Mouse (Mus musculus) liver, postnatal 0 days (tissue): ENCODE measurements around the gene H2afv.

Source experiments
- CTCF ChIP-seq: sonication (generic); IDR thresholded peaks from 2 replicates; pipeline ENCODE4 v1.5.1; 2016; ENCODE audit warnings: antibody characterized with exemption, low read depth
- EP300 ChIP-seq: IDR thresholded peaks from 2 replicates; pipeline ENCODE4 v1.6.1; 2016; ENCODE audit warnings: antibody characterized with exemption, low read depth, mild to moderate bottlenecking

DNA sequence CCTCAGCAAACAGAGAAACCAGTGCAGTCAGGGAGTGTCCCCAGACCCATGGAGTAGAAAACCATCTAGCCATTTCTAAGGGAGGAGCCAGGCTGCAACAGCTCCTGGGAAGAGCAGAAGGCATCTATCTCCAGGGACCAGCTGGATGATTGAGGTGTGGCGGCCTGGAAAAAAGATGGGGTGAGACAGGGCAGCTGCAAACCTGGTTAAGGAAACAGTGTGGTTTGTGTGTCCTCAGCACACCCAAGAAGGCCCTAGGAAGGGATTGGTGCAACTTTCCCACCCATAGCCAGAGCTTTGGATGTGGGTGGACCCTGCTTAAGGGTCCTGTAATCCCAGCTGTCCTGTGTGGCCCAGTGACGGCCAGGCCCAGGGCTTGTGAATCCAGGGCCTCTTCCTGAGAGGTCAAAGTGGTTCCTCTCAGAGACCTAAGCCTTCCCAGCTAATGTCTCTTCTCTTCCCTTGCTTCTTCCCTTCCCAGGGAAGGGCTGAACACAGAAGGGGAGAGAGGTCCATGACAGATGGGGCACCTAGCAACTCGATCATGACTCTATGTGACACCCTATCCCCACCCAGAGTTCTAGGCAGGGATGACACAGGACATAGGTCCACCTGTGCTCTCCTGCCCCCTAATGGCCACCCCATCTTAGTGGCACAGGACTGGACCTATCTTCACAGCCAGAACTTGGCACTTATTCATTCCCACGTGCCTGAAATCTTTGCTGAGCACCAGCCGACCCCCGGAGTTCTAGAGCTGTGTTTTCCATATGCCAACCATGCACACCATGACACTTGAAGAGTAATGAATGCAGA, 45.7 kb upstream of the H2afv start:
- TF ChIP-seq CTCF (peak; percentile 90), EP300 (no peak)
